Comparison of ENCODE assay signal across 19 mouse cellular contexts in the genomic region with DNA sequence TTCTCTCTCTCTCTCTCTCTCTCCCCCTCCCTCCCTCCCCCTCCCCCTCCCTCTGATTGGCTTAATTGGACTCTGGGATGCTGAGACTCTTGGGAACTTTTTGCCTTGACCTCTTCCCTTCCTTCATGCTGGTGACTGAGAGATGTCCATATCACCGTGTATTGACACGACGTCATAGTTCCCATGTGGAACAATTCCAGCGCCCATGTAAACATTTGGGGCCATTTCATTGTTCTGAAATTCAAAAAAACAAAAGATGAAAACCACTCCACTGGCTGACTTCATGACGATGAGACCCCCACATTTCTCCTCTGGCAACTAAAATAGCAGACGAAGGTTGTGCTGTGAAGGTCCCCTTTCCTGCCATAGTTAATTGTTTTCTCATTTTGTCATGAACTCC.
DNase-seq lines count a peak whose midpoint lies in the region; ATAC-seq and TF ChIP-seq lines count a peak whose summit lies in the region.
"Had no signal": no experiment of that assay in that cellular context is flagged by ENCODE, and none has a peak within 500 bp of the region (broad histone marks: within the 10 kb centered on the region; RNA-seq: fewer than 3 reads in every experiment).

No protein-coding gene starts in this region.

- intact Hi-C loops in heart, postnatal 25 days (cut with DNase I) = no loop called here

- no peaks in the 10 kb centered on the region; the same call in 1 of the 2 replicates for H3K4me1 ChIP-seq in heart, embryonic 12.5 days (replicated peaks)
- peaks cover 6% of the 10 kb centered on the region; the same call in 1 of the 2 replicates for H3K4me1 ChIP-seq in heart, postnatal 0 days (ENCODE audit: control insufficient read depth, insufficient read depth)
- no peaks in the 10 kb centered on the region; the same call in 1 of the 2 replicates for H3K4me1 ChIP-seq in lung, embryonic 16.5 days (replicated peaks; ENCODE audit: control insufficient read depth, insufficient read depth, low read length)
- H3K4me1 ChIP-seq: embryonic facial prominence, embryonic 15.5 days had no signal

- H3K4me2 ChIP-seq in heart, embryonic 12.5 days = no peak overlapping the region
- H3K4me2 ChIP-seq in heart, postnatal 0 days (ENCODE audit: low read depth, low read length) = no peak overlapping the region
- H3K4me2 ChIP-seq in lung, embryonic 16.5 days (ENCODE audit: low read depth, low read length) = no peak overlapping the region
- H3K4me2 ChIP-seq: embryonic facial prominence, embryonic 15.5 days; hindbrain, embryonic 14.5 days had no signal

- H3K9ac ChIP-seq in heart, embryonic 12.5 days = no peak overlapping the region
- no peak overlapping the region for H3K9ac ChIP-seq in heart, postnatal 0 days (replicated peaks; ENCODE audit: low read depth, low read length)
- H3K9ac ChIP-seq in lung, embryonic 16.5 days (ENCODE audit: low read length) = no peak overlapping the region
- H3K9ac ChIP-seq: embryonic facial prominence, embryonic 15.5 days; hindbrain, embryonic 14.5 days had no signal

- DNase-seq in heart, adult 11 months = peak; percentile 76
- no peak for DNase-seq in heart, postnatal 0 days (ENCODE audit: low spot score)
- DNase-seq in heart, postnatal 25 days (ENCODE audit: low spot score) = no peak
- DNase-seq in lung, postnatal 25 days (ENCODE audit: low spot score) = no peak
- DNase-seq: adrenal gland, postnatal 10 days; cerebellum, adult 11 months; cerebellum, adult 8-10 months; cerebellum, postnatal 14 days; embryo, embryonic 11 days; gastrocnemius, postnatal 10 days; heart, adult 2 months; heart, postnatal 10 days had no signal

- no peaks in the 10 kb centered on the region for H3K27me3 ChIP-seq in heart, embryonic 12.5 days (replicated peaks)
- no peaks in the 10 kb centered on the region for H3K27me3 ChIP-seq in heart, postnatal 0 days (ENCODE audit: control insufficient read depth, insufficient read depth, low read length)
- no peaks in the 10 kb centered on the region for H3K27me3 ChIP-seq in lung, embryonic 16.5 days (ENCODE audit: control insufficient read depth, insufficient read depth, low read depth, low read length)
- H3K27me3 ChIP-seq: embryonic facial prominence, embryonic 15.5 days had no signal

- TF ChIP-seq CTCF in heart, postnatal 0 days (IDR thresholded peaks at IDR 0.05; ENCODE audit: low read depth) = no peak

- no peak for ATAC-seq in heart, embryonic 12.5 days (ENCODE audit: insufficient number of reproducible peaks, low FRiP score)
- ATAC-seq in heart, postnatal 0 days (ENCODE audit: insufficient read depth, low read depth) = no peak
- ATAC-seq in lung, embryonic 16.5 days (ENCODE audit: low read depth) = peak; percentile 39
- ATAC-seq: forebrain, embryonic 16.5 days had no signal

- H3K9me3 ChIP-seq in heart, embryonic 12.5 days (replicated peaks) = no peaks in the 10 kb centered on the region
- no peaks in the 10 kb centered on the region for H3K9me3 ChIP-seq in heart, postnatal 0 days (replicated peaks; ENCODE audit: control insufficient read depth, low read length)
- no peaks in the 10 kb centered on the region for H3K9me3 ChIP-seq in lung, embryonic 16.5 days (ENCODE audit: control insufficient read depth, low read length)
- H3K9me3 ChIP-seq: embryonic facial prominence, embryonic 15.5 days; hindbrain, embryonic 10.5 days had no signal

- H3K27ac ChIP-seq in heart, embryonic 12.5 days (ENCODE audit: poor library complexity, severe bottlenecking) = no peak overlapping the region
- peak overlapping the region; percentile 50 for H3K27ac ChIP-seq in heart, postnatal 0 days (ENCODE audit: low read depth)
- peak overlapping the region; percentile 73 for H3K27ac ChIP-seq in lung, embryonic 16.5 days (ENCODE audit: low read length)
- H3K27ac ChIP-seq: embryonic facial prominence, embryonic 15.5 days; heart, adult 2 months; hindbrain, embryonic 10.5 days; hindbrain, embryonic 14.5 days had no signal

- WGBS in heart, embryonic 12.5 days = 67% methylated on average over 6 of the region's 6 CpGs
- 66% methylated on average over 6 of the region's 6 CpGs for WGBS in heart, postnatal 0 days
- WGBS in lung, embryonic 16.5 days = 64% methylated on average over 6 of the region's 6 CpGs

- H3K4me3 ChIP-seq in heart, embryonic 12.5 days = no peak overlapping the region
- no peak overlapping the region for H3K4me3 ChIP-seq in heart, postnatal 0 days (ENCODE audit: low read depth, low read length)
- no peak overlapping the region for H3K4me3 ChIP-seq in lung, embryonic 16.5 days (ENCODE audit: low read length)
- H3K4me3 ChIP-seq: embryonic facial prominence, embryonic 15.5 days; erythroblast, embryonic 14.5 days; heart, adult 2 months; hindbrain, embryonic 10.5 days had no signal

- TF ChIP-seq EP300 in heart, postnatal 0 days (IDR thresholded peaks at IDR 0.05; ENCODE audit: low read depth) = no peak

- no peaks in the 10 kb centered on the region for H3K36me3 ChIP-seq in heart, embryonic 12.5 days
- no peaks in the 10 kb centered on the region for H3K36me3 ChIP-seq in heart, postnatal 0 days (replicated peaks; ENCODE audit: control insufficient read depth, insufficient read depth, low read length)
- no peaks in the 10 kb centered on the region for H3K36me3 ChIP-seq in lung, embryonic 16.5 days (ENCODE audit: control insufficient read depth, insufficient read depth, low read length)
- H3K36me3 ChIP-seq: embryonic facial prominence, embryonic 15.5 days; hindbrain, embryonic 10.5 days had no signal
